Mouse (Mus musculus): ENCODE measurements around the gene 1700001C19Rik.

- TF ChIP-seq CTCF (IDR thresholded peaks at IDR 0.05), result no peak
- no peak for TF ChIP-seq EP300 (IDR thresholded peaks at IDR 0.05; ENCODE audit: insufficient read depth, low read depth, low read length)
These were observed 1.4 kb upstream of the 1700001C19Rik start for GRCm38 (mm10) chr17:47438611-47439010.

Data from heart, adult 2 months (tissue).